Mouse (Mus musculus): ENCODE results near the gene Serpinb2.

Serpinb2 gene

DNA sequence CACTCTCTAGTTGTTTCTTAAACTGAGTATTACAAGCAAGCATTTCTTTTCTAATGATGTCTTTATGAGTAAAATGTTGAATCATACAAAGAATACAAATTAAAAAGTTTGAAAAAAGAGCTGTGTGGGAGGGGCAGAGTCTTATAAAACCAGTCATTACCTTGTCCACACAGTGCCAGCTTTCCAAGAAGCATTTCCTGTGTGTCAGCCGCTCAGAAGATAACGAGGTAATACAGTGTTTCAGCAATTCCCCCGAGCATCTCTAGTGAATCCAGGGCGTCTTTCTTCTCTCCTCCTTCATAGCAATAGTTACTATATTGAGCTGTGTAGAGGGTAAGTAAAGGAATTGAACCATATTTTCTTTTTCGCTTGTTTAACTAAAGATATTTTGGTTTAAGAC is at the start of gene Serpinb2:
Gene Serpinb2, plus strand, starts transcription at position 172 of the 400 bp plus-strand sequence.
- DNase-seq, result no peak

- DNase-seq, result no peak
These were observed 31.3 kb upstream of the Serpinb2 start for GRCm38 (mm10) chr1:107479909-107480308.

DNA sequence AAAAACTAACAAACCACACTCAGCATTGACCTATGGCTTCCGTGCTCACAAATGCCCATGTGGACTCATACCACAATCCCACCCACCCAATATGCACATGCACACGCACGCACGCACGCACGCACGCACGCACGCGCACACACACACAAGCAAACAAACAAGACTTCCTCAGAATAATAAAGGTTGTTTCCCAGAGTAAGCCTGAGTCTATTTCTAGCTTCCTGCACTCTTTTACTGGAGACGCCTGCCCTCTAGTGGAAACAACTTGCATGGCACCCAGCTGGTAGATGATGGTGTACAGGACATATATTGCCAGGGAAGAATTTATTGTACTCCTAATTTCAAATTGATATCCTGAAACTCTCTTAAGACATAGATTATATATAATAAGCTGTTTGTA is 29.8 kb upstream of the Serpinb2 start:
- peak; percentile 45 to 75 for DNase-seq

- no peak for DNase-seq
These were observed 21.6 kb upstream of the Serpinb2 start for GRCm38 (mm10) chr1:107489577-107489976.

GRCm38 (mm10) chr1:107496789-107497188 is 14.4 kb upstream of the Serpinb2 start:
- DNase-seq, result no peak

DNA sequence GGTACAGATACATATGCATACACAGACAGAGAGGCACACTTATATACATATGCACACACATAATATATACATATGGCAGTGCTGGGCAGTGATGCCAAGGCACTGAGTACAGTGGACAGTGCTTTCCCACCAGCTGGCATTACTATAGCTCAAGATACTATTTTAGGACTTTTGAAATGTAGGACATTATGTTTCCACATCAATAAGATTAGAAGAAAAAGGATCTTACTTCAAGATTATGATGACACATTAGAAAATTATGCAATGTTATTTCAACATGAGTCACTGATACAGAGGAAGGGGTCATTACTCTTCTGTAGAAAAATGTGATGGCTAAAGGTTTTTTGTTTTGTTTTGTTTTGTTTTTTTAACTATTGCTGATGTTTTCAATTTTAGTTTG is 9.2 kb upstream of the Serpinb2 start:
- DNase-seq, result no peak

GRCm38 (mm10) chr1:107503294-107503693 is 7.9 kb upstream of the Serpinb2 start:
- DNase-seq, result no peak

DNA sequence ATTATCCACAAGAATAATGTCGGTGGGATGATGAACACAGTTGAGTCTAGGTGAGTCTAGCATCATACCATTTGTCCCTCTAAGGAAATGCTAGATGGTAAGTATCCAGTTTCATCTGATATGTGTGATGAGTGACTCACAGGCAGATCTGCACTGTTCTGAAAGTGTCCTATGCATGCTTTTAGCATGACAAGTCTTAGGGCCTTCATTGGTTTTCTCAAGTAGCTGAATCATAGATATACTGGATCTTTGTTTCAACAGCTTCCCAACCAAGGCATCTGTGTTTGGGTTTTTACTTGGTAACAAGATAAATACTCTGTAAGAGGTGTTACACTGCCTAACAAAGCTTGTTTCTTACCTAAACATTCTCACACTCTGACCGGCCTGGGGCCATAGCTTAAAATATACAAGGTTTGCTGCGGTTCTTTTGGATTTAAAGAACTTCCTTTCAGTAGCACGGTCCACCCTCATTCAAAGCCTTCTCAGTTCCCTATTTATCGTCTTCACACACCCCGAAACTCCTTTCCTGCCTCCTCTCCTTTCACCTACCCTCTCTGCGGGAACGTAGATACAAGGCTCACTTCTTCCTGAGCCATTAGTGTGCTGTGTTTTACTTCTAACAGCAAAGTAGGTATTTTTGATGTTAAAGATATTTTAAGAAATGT is 5.2 kb upstream of the Serpinb2 start:
- DNase-seq, result no peak

- no peak for DNase-seq
These were observed 1.2 kb downstream of the Serpinb2 start for GRCm38 (mm10) chr1:107512194-107513138.

- DNase-seq, result no peak
These were observed 2.3 kb downstream of the Serpinb2 start for GRCm38 (mm10) chr1:107513530-107513929.

- no peak for DNase-seq
These were observed 4.7 kb downstream of the Serpinb2 start for GRCm38 (mm10) chr1:107515839-107516498.

GRCm38 (mm10) chr1:107525592-107525991 is 14.4 kb downstream of the Serpinb2 start:
- DNase-seq, result no peak

DNA sequence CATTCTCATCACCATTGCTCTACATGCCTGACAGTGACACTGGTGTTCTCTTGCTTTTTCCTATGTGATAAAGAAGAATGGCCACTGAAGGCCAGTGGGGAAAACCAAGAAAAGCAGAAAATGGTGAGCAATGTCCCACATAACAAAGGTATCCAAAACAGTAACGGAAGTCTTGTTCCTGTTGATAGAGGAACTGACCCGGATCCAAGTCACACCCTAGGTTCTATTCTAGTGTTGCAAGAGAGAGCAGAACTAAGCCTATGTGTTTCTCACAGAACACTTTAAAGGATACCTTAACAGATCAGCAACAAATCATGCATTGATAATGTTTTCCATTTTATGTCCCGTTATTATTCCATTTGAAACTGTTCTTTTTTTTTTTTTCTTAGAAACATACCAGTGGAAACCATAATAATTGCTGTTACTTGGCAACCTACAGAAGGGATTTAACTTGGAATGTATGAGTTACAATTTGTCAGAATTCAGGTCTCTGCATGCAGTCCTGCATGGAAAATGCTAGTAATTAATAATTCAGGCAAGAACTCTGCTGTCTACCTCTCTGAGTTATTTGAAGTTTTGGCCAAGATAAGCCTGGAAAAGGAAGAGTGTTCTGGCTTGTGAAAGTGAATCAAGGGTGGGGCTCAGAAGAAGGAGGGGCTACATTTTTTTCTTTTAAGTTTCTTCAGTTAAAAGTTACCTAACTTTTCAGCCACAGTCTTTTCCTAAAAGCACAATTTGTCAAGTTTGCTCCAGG is 17.3 kb downstream of the Serpinb2 start:
- no peak for DNase-seq

DNA sequence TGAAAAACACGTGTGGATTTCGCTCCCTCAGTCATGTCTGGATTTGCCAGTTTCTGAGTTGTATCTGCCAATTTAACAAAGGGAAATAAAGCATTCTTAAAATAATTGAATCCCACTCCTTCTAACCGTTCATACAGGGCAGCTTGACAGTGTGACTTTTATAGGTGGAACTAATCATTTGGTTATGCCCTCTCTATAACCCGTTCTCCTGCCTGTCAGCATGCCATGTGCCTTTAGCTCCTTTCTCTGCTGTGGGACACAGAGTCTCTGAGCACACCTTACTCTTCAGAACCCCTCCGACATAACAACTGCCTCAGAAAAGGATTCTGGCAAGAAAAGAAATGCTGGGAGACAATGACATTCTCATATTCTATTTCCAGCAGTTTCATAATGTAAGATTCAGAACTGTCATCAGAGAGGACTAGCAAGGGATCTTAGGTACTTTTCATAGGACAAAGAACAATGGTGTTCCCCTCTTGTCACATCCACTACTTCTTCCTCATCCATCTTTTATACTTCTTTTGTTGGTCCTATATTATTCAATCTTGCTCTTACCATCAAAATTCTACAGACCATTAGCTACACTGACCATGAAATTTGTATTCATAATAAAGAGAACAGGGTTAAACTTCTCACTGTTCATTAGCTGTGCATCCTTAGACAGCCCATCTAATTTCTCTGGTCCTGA is 18.3 kb downstream of the Serpinb2 start:
- DNase-seq, result no peak

- no peak for DNase-seq
These were observed 22.5 kb downstream of the Serpinb2 start for GRCm38 (mm10) chr1:107533736-107534135.

DNA sequence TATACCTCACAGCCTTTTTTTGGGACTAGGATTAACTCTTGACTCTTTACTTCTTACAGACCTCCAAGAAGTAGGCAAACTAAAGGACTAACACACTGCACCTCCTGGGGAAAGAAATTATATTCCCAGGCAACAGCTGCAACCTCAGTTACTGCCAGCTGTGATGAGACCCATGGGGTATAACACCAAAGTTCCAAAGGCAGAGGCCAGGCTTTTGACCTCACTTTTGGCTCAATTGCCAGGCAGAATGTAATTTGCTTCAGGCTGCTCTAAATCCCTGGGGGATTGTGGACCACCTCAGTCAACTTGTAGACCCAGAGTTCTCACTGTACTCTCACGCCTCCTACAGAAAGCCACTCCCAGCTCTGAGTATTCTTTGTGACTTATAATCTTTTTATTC is 26.2 kb downstream of the Serpinb2 start:
- DNase-seq, result no peak

GRCm38 (mm10) chr1:107559494-107559893 is 48.3 kb downstream of the Serpinb2 start:
- no peak for DNase-seq

- no peak for DNase-seq
These were observed 50.9 kb downstream of the Serpinb2 start for GRCm38 (mm10) chr1:107562110-107562509.

- DNase-seq, result no peak
These were observed 54.4 kb downstream of the Serpinb2 start for GRCm38 (mm10) chr1:107565644-107566043.

GRCm38 (mm10) chr1:107576094-107576493 is 64.9 kb downstream of the Serpinb2 start:
- DNase-seq, result no peak

DNA sequence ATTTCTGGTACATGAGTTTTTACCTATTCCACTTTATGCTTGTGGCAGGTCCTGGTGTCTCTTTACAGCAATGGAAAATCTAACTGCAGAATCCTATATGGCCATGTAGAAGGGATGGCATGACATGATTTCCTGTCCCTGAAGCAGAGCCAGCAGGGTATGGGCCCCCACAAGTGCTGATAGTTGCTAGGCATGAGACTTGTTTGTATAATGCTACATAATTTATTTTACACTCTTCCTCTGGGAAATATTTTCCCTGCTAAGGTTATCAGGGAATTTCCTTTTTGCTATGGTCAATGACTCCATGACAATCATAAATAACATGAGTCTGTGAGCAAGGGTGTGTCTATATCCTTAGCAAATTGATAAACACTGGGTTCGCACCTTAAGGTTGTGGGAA is 66.3 kb downstream of the Serpinb2 start:
- no peak for DNase-seq

- DNase-seq, result no peak
These were observed 70.0 kb downstream of the Serpinb2 start for GRCm38 (mm10) chr1:107581220-107581619.

Measured in spleen, adult 18-20 months (tissue).